12 mouse cellular contexts compared by ENCODE assay signal in the genomic region with DNA sequence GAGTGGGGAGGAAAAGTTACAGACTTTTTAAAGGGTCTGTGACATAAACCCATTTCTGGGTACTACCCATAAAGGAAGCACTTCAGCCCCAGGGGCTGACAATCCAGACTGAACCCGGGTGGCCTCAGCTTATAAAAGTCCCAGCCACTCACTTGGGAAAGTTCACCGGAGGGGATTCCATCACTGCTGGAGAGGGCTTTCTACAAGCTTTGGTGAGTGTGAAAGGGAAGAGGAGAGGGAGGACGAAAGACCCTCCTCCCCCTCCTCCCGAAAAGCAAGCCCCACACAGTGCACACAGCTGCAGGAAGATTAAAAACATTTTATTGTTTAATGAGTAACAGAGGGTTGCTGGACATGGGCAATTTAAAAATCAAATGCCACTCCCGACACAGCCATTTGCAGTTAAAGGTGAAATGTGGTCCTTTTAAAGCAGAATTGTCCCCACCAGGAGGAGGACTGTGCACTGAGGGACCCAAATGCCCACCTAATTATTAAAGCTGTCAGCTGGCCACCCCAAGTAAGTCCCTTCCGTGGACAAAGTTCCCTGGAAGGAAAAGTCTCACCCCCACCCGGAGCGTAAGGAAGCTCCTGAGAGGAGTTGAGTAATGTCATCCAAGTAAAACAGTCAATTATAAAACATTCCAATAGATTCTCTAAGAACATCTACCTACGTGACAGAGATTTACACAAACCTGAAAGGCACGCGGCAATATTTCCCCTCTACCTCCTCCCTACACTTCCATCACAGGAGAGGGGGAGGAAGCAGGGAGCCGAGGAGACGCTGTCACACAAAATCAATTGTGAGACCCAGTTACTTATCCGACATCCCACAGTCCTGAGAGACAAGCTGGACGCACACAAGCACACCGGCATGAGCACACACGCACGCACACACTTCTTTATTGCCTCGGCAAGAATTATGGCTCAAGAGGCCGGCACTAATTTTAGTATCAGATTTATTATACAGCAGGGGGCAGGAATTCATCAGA. TPM values are rescaled to one million over a fixed set of nuclear protein-coding genes. Genes with fewer than 3 reads are reported as not detected.
DNase-seq lines count a peak whose midpoint lies in the region; ATAC-seq and TF ChIP-seq lines count a peak whose summit lies in the region.
"Had no signal": no experiment of that assay in that cellular context is flagged by ENCODE, and none has a peak within 500 bp of the region (broad histone marks: within the 10 kb centered on the region; RNA-seq: fewer than 3 reads in every experiment).

No protein-coding gene starts in this region.

- H3K36me3 ChIP-seq in heart, embryonic 16.5 days (ENCODE audit: control insufficient read depth, insufficient read depth): peaks cover under 1% of the 10 kb centered on the region; the same call in 1 of the 2 replicates
- H3K36me3 ChIP-seq in forebrain, embryonic 14.5 days (ENCODE audit: control insufficient read depth, insufficient read depth, low read length): peaks cover 12% of the 10 kb centered on the region
- peaks cover 7% of the 10 kb centered on the region for H3K36me3 ChIP-seq in limb, embryonic 14.5 days (ENCODE audit: control insufficient read depth, insufficient read depth, low read length)

- no peaks in the 10 kb centered on the region for H3K9me3 ChIP-seq in heart, embryonic 16.5 days (replicated peaks; ENCODE audit: control insufficient read depth, low read length)
- H3K9me3 ChIP-seq in forebrain, embryonic 14.5 days (replicated peaks; ENCODE audit: control insufficient read depth, low read length): no peaks in the 10 kb centered on the region
- no peaks in the 10 kb centered on the region for H3K9me3 ChIP-seq in limb, embryonic 14.5 days (ENCODE audit: control insufficient read depth, low read length)

- DNase-seq in heart, postnatal 14 days: no peak
- DNase-seq in brain, embryonic 14.5 days (ENCODE audit: low read depth): peak; percentile 52
- DNase-seq in forebrain, embryonic 14.5 days (ENCODE audit: low spot score): no peak
- DNase-seq in limb, embryonic 14.5 days (ENCODE audit: low spot score): no peak
- no peak for DNase-seq in MN1 (ENCODE audit: low spot score)
- no peak for DNase-seq in right cerebral cortex, adult 2 months (ENCODE audit: low spot score in 2 of 2)
- DNase-seq in spleen, postnatal 14 days (ENCODE audit: low spot score in 2 of 2): no peak
- DNase-seq: cerebellum, postnatal 10 days; lung, postnatal 4 days; thymus, postnatal 4 days had no signal

- no peak for TF ChIP-seq CTCF in brain, embryonic 14.5 days (IDR thresholded peaks at IDR 0.05; ENCODE audit: borderline replicate concordance, extremely low read depth, insufficient read depth, insufficient read length)

- no peak overlapping the region for H3K4me3 ChIP-seq in heart, embryonic 16.5 days (ENCODE audit: low read length)
- H3K4me3 ChIP-seq in forebrain, embryonic 14.5 days (ENCODE audit: low read depth, low read length): no peak overlapping the region
- no peak overlapping the region for H3K4me3 ChIP-seq in limb, embryonic 14.5 days (replicated peaks; ENCODE audit: low read length)

- H3K27me3 ChIP-seq in heart, embryonic 16.5 days (ENCODE audit: control insufficient read depth, insufficient read depth, low read length): no peaks in the 10 kb centered on the region
- H3K27me3 ChIP-seq in forebrain, embryonic 14.5 days (replicated peaks; ENCODE audit: control insufficient read depth, insufficient read depth, low read length): no peaks in the 10 kb centered on the region
- no peaks in the 10 kb centered on the region for H3K27me3 ChIP-seq in limb, embryonic 14.5 days (ENCODE audit: control insufficient read depth, insufficient read depth, low read length)
- H3K27me3 ChIP-seq: CH12.LX had no signal

- peak overlapping the region; percentile 55 for H3K9ac ChIP-seq in heart, embryonic 16.5 days (ENCODE audit: low read length)
- H3K9ac ChIP-seq in forebrain, embryonic 14.5 days (ENCODE audit: low read length): no peak overlapping the region
- H3K9ac ChIP-seq in limb, embryonic 14.5 days (ENCODE audit: low read depth, low read length, severe bottlenecking): no peak overlapping the region

- no peak for TF ChIP-seq POLR2A in brain, embryonic 14.5 days (IDR thresholded peaks at IDR 0.05; ENCODE audit: borderline replicate concordance, extremely low read depth, insufficient read depth, insufficient read length, poor library complexity, severe bottlenecking)
- TF ChIP-seq POLR2A in limb, embryonic 14.5 days (IDR thresholded peaks at IDR 0.05; ENCODE audit: borderline replicate concordance, extremely low read depth, insufficient read depth, insufficient read length): no peak

- H3K4me1 ChIP-seq in heart, embryonic 16.5 days (ENCODE audit: control insufficient read depth, insufficient read depth, low read length): peaks cover 57% of the 10 kb centered on the region
- H3K4me1 ChIP-seq in forebrain, embryonic 14.5 days (ENCODE audit: control insufficient read depth, insufficient read depth, low read length): peaks cover 37% of the 10 kb centered on the region
- peaks cover 49% of the 10 kb centered on the region for H3K4me1 ChIP-seq in limb, embryonic 14.5 days (ENCODE audit: control insufficient read depth, insufficient read depth, low read length)

- no peak overlapping the region; the same call in 1 of the 2 replicates for H3K4me2 ChIP-seq in heart, embryonic 16.5 days (ENCODE audit: low read depth, low read length)
- H3K4me2 ChIP-seq in forebrain, embryonic 14.5 days (ENCODE audit: low read length): no peak overlapping the region
- 0 out of 2 replicates have a peak overlapping the region, but pooled peaks have one; percentile 7 for H3K4me2 ChIP-seq in limb, embryonic 14.5 days (replicated peaks; ENCODE audit: low read depth, low read length, severe bottlenecking)

- intact Hi-C loops in heart, postnatal 14 days (cut with DNase I): loop anchor here (5.0 kb wide), 1 partner anchor 72 kb away; no protein-coding TSS in a partner anchor

- ATAC-seq in heart, embryonic 16.5 days (replicated peaks; ENCODE audit: extremely low read depth, insufficient read depth, low FRiP score): no peak
- no peak; the same call in 1 of the 2 replicates for ATAC-seq in forebrain, embryonic 14.5 days
- ATAC-seq in limb, embryonic 14.5 days (ENCODE audit: low FRiP score, low read depth): peak; percentile 35; the same call in 1 of the 2 replicates

- H3K27ac ChIP-seq in heart, embryonic 16.5 days (ENCODE audit: low read length): peak overlapping the region; percentile 38
- H3K27ac ChIP-seq in forebrain, embryonic 14.5 days (ENCODE audit: low read depth, low read length): 0 out of 2 replicates have a peak overlapping the region, but pooled peaks have one; percentile 3
- no peak overlapping the region for H3K27ac ChIP-seq in limb, embryonic 14.5 days (replicated peaks; ENCODE audit: low read depth, low read length)

- 40% methylated on average over 20 of the region's 20 CpGs for WGBS in heart, embryonic 16.5 days
- WGBS in forebrain, embryonic 14.5 days: 22% methylated on average over 20 of the region's 20 CpGs
- WGBS in limb, embryonic 14.5 days: 10% methylated on average over 20 of the region's 20 CpGs

RNA-seq across cellular contexts. Expression of a gene that starts 24.1 kb away (rescaled TPM):
- 20.3 and 20.6 TPM in 2 replicates for polyA plus RNA-seq in heart, embryonic 16.5 days (2015; fragmentation: Nextera tagmentation; extraction: Ambion mirVana)
- 100 to 1,000 TPM; 196 to 206 TPM for total RNA-seq in heart, postnatal 14 days (2021)
- 74.1 and 90.4 TPM in 2 replicates for polyA plus RNA-seq in brain, embryonic 14.5 days (2012; rRNA removed)
- 19.9 and 20.3 TPM in 2 replicates for polyA plus RNA-seq in forebrain, embryonic 14.5 days (2014; fragmentation: Nextera tagmentation; extraction: Ambion mirVana)
- 36.5 and 45.3 TPM in 2 replicates for polyA plus RNA-seq in limb, embryonic 14.5 days (2012; rRNA removed)
- polyA plus RNA-seq in limb, embryonic 14.5 days (2014; fragmentation: Nextera tagmentation; extraction: Ambion mirVana): 13.9 and 14.8 TPM in 2 replicates
